8 mouse cellular contexts compared by ENCODE assay signal in genomic region chr4:109665982-109666460, GRCm38 (mm10). TPM values are rescaled to one million over a fixed set of nuclear protein-coding genes. Genes with fewer than 3 reads are reported as not detected.
DNase-seq lines count a peak whose midpoint lies in the region; ATAC-seq and TF ChIP-seq lines count a peak whose summit lies in the region.

No protein-coding gene starts in this region.

- peaks cover 23% of the 10 kb centered on the region for H3K27me3 ChIP-seq in forebrain, embryonic 11.5 days (ENCODE audit: control insufficient read depth, insufficient read depth, low read length)
- H3K27me3 ChIP-seq in heart, postnatal 0 days (ENCODE audit: control insufficient read depth, insufficient read depth, low read length) = no peaks in the 10 kb centered on the region
- H3K27me3 ChIP-seq in neural tube, embryonic 15.5 days (replicated peaks) = peaks cover 48% of the 10 kb centered on the region

- peak overlapping the region; percentile 66 for H3K4me3 ChIP-seq in forebrain, embryonic 11.5 days (ENCODE audit: low read depth, low read length)
- peak overlapping the region; percentile 98 for H3K4me3 ChIP-seq in heart, postnatal 0 days (ENCODE audit: low read depth, low read length)
- peak overlapping the region; percentile 68 for H3K4me3 ChIP-seq in lung, adult 2 months (replicated peaks; ENCODE audit: extremely low read depth, low read depth, low read length)
- peak overlapping the region; percentile 55 for H3K4me3 ChIP-seq in neural tube, embryonic 15.5 days (replicated peaks)

- H3K36me3 ChIP-seq in forebrain, embryonic 11.5 days (ENCODE audit: control insufficient read depth, insufficient read depth, low read length) = no peaks in the 10 kb centered on the region
- H3K36me3 ChIP-seq in heart, postnatal 0 days (replicated peaks; ENCODE audit: control insufficient read depth, insufficient read depth, low read length) = no peaks in the 10 kb centered on the region
- no peaks in the 10 kb centered on the region for H3K36me3 ChIP-seq in neural tube, embryonic 15.5 days

- peak; percentile 78 for DNase-seq in Muller cell, postnatal 12 days (ENCODE audit: inconsistent ontology term)
- peak; percentile 46 for DNase-seq in c-Kit-negative CD71-positive TER-119-positive erythroid progenitor cells, embryonic 14.5 days (ENCODE audit: low read depth, low spot score)
- peak; percentile 79 for DNase-seq in forebrain, embryonic 11.5 days (ENCODE audit: low spot score)
- DNase-seq in heart, postnatal 0 days (ENCODE audit: low spot score) = peak; percentile 16
- peak; percentile 63 for DNase-seq in kidney, postnatal 14 days
- peak; percentile 75 for DNase-seq in lung, adult 2 months
- peak; percentile 46 to 56 for DNase-seq in urinary bladder, postnatal 36 days (ENCODE audit: low spot score in 2 of 2)

- H3K27ac ChIP-seq in forebrain, embryonic 11.5 days (ENCODE audit: low read depth, low read length) = 0 out of 2 replicates have a peak overlapping the region, but pooled peaks have one; percentile 19
- H3K27ac ChIP-seq in heart, postnatal 0 days (ENCODE audit: low read depth) = peak overlapping the region; percentile 100
- peak overlapping the region; percentile 54 for H3K27ac ChIP-seq in neural tube, embryonic 15.5 days (replicated peaks)

- peak overlapping the region; percentile 87 for H3K9ac ChIP-seq in forebrain, embryonic 11.5 days (ENCODE audit: low read length)
- H3K9ac ChIP-seq in heart, postnatal 0 days (replicated peaks; ENCODE audit: low read depth, low read length) = peak overlapping the region; percentile 97
- peak overlapping the region; percentile 61 for H3K9ac ChIP-seq in neural tube, embryonic 15.5 days (replicated peaks)

- no peak for TF ChIP-seq POLR2A in lung, adult 2 months (IDR thresholded peaks at IDR 0.05; ENCODE audit: borderline replicate concordance, extremely low read depth, low read depth, low read length)

- no peak for TF ChIP-seq EP300 in heart, postnatal 0 days (IDR thresholded peaks at IDR 0.05; ENCODE audit: low read depth)

- no peaks in the 10 kb centered on the region for H3K9me3 ChIP-seq in forebrain, embryonic 11.5 days (ENCODE audit: control insufficient read depth, low read length)
- H3K9me3 ChIP-seq in heart, postnatal 0 days (replicated peaks; ENCODE audit: control insufficient read depth, low read length) = no peaks in the 10 kb centered on the region
- no peaks in the 10 kb centered on the region for H3K9me3 ChIP-seq in neural tube, embryonic 15.5 days (replicated peaks)

- no peak for TF ChIP-seq CTCF in heart, postnatal 0 days (IDR thresholded peaks at IDR 0.05; ENCODE audit: low read depth)
- no peak for TF ChIP-seq CTCF in lung, adult 2 months (IDR thresholded peaks at IDR 0.05; ENCODE audit: insufficient read depth, low read length)

- WGBS in forebrain, embryonic 11.5 days = 0% methylated on average over 39 of the region's 49 CpGs
- under 1% methylated on average over 49 of the region's 49 CpGs for WGBS in heart, postnatal 0 days
- WGBS in lung, adult 2 months = under 1% methylated on average over 49 of the region's 49 CpGs
- WGBS in neural tube, embryonic 15.5 days = under 1% methylated on average over 46 of the region's 49 CpGs

- peak overlapping the region; percentile 94 for H3K4me2 ChIP-seq in forebrain, embryonic 11.5 days (ENCODE audit: low read depth, low read length, severe bottlenecking)
- H3K4me2 ChIP-seq in heart, postnatal 0 days (ENCODE audit: low read depth, low read length) = peak overlapping the region; percentile 88
- H3K4me2 ChIP-seq in neural tube, embryonic 15.5 days = peak overlapping the region; percentile 91

- peak; percentile 69 for ATAC-seq in forebrain, embryonic 11.5 days (replicated peaks; ENCODE audit: low FRiP score)
- ATAC-seq in heart, postnatal 0 days (ENCODE audit: insufficient read depth, low read depth) = peak; percentile 45
- ATAC-seq in neural tube, embryonic 15.5 days (ENCODE audit: low FRiP score) = peak; percentile 58

- H3K4me1 ChIP-seq in forebrain, embryonic 11.5 days (replicated peaks; ENCODE audit: control insufficient read depth, insufficient read depth, low read length) = peaks cover 13% of the 10 kb centered on the region; the same call in 1 of the 2 replicates
- H3K4me1 ChIP-seq in heart, postnatal 0 days (ENCODE audit: control insufficient read depth, insufficient read depth) = peaks cover 13% of the 10 kb centered on the region
- peaks cover 3% of the 10 kb centered on the region for H3K4me1 ChIP-seq in lung, adult 2 months (ENCODE audit: control insufficient read depth, insufficient read depth, low read length)
- H3K4me1 ChIP-seq in neural tube, embryonic 15.5 days = peaks cover 23% of the 10 kb centered on the region

RNA-seq across cellular contexts. Expression of gene Cdkn2c, which starts 1.0 kb away (rescaled TPM):
- polyA plus RNA-seq in forebrain, embryonic 11.5 days (2014; fragmentation: Nextera tagmentation; extraction: Ambion mirVana) = 9.3 and 9.5 TPM in 2 replicates
- 25.5 and 52.5 TPM in 2 replicates for total RNA-seq in heart, postnatal 0 days (2014; rRNA removed; ENCODE audit: low replicate concordance)
- polyA plus RNA-seq in heart, postnatal 0 days (2015; fragmentation: Nextera tagmentation; extraction: Ambion mirVana) = 16.6 and 17.5 TPM in 2 replicates
- 8.7 and 13.1 TPM in 2 replicates for polyA plus RNA-seq in lung, adult 2 months (2012; rRNA removed)
- polyA plus RNA-seq in neural tube, embryonic 15.5 days (2015; fragmentation: Nextera tagmentation; extraction: Ambion mirVana) = 3.3 and 4.9 TPM in 2 replicates

RNA-seq across cellular contexts. Expression of gene Faf1, which starts 10.4 kb away (rescaled TPM):
- 42.7 and 42.9 TPM in 2 replicates for polyA plus RNA-seq in forebrain, embryonic 11.5 days (2014; fragmentation: Nextera tagmentation; extraction: Ambion mirVana)
- 26.7 and 27.4 TPM in 2 replicates for total RNA-seq in heart, postnatal 0 days (2014; rRNA removed; ENCODE audit: low replicate concordance)
- polyA plus RNA-seq in heart, postnatal 0 days (2015; fragmentation: Nextera tagmentation; extraction: Ambion mirVana) = 19.4 and 20.3 TPM in 2 replicates
- polyA plus RNA-seq in lung, adult 2 months (2012; rRNA removed) = 7.2 and 7.4 TPM in 2 replicates
- polyA plus RNA-seq in neural tube, embryonic 15.5 days (2015; fragmentation: Nextera tagmentation; extraction: Ambion mirVana) = 28.5 and 30.9 TPM in 2 replicates

Comparison
In these comparisons a context has a peak if more than half of its experiments do, and no peak if none do; other contexts are left out.
1. Peak in every context shown above with its lines: DNase-seq, ATAC-seq, H3K4me3 ChIP-seq and H3K27ac ChIP-seq.
2. DNase-seq: peak in every context shown above with its lines; median percentile 79 in forebrain, embryonic 11.5 days; 78 in Muller cell, postnatal 12 days; 75 in lung, adult 2 months; 63 in kidney, postnatal 14 days; 51 in urinary bladder, postnatal 36 days; 46 in c-Kit-negative CD71-positive TER-119-positive erythroid progenitor cells, embryonic 14.5 days; 16 in heart, postnatal 0 days.
3. H3K27ac ChIP-seq: peak in every context shown above with its lines; median percentile 100 in heart, postnatal 0 days; 54 in neural tube, embryonic 15.5 days; 19 in forebrain, embryonic 11.5 days.